Mouse (Mus musculus) small intestine, adult 2 months (tissue): ENCODE data around the gene Dlg2. TPM values are rescaled to one million over a fixed set of nuclear protein-coding genes. Genes with fewer than 3 reads are reported as not detected.

ENCODE experiments used
- H3K27ac ChIP-seq: fragments of 200-500 bp; 2 replicates; pipeline ENCODE4 v1.5.1; 2012; ENCODE audit warnings: low read depth, low read length, control low read depth, inconsistent platforms; ENCODE audit not compliant: insufficient read depth
- H3K27me3 ChIP-seq: fragments of 200-500 bp; 2 replicates; pipeline ENCODE4 v1.6.1; 2012; ENCODE audit warnings: mild to moderate bottlenecking, moderate library complexity, low read length, inconsistent platforms; ENCODE audit not compliant: control insufficient read depth, insufficient read depth
- H3K36me3 ChIP-seq: fragments of 200-500 bp; 2 replicates; pipeline ENCODE4 v1.6.1; 2012; ENCODE audit warnings: mild to moderate bottlenecking, low read length, control low read depth, inconsistent platforms; ENCODE audit not compliant: control insufficient read depth, insufficient read depth
- H3K4me1 ChIP-seq: fragments of 200-500 bp; 2 replicates; pipeline ENCODE4 v1.6.1; 2012; ENCODE audit warnings: low read length, inconsistent platforms, mixed read lengths; ENCODE audit not compliant: control insufficient read depth, insufficient read depth, insufficient read length
- H3K4me3 ChIP-seq: fragments of 200-500 bp; 2 replicates; pipeline ENCODE4 v1.5.1; 2012; ENCODE audit warnings: low read depth, mild to moderate bottlenecking, control low read depth, inconsistent platforms, low read length, moderate library complexity
- CTCF ChIP-seq: fragments of 200-500 bp; IDR thresholded peaks from 2 replicates; pipeline ENCODE4 v1.5.1; 2012; ENCODE audit warnings: low read depth, mild to moderate bottlenecking, control low read depth, inconsistent platforms, low read length, moderate library complexity, mixed read lengths; ENCODE audit not compliant: insufficient replicate concordance, insufficient read length; ENCODE audit errors: extremely low read depth
- POLR2A ChIP-seq: fragments of 200-500 bp; IDR thresholded peaks from 2 replicates; pipeline ENCODE4 v1.6.1; 2012; ENCODE audit warnings: low read depth, mild to moderate bottlenecking, control low read depth, inconsistent platforms, low read length, moderate library complexity
- WGBS: fragments of 180-500 bp; shearing (Covaris S2); methylation state at CpG from one replicate; pipeline ENCODE4 v1.1.7; 2018; 5-methylcytosine and 5-hydroxymethylcytosine counted together
- polyA plus RNA-seq: library from polyadenylated mRNA; depleted of rRNA; stranded (reverse); fragments of >200 nt; gene quantifications from 2 replicates; pipeline ENCODE4 v1.2.3, GENCODE M21; 2012

The Dlg2 gene
- polyA plus RNA-seq, 1 experiment, result 0.38 TPM

DNA sequence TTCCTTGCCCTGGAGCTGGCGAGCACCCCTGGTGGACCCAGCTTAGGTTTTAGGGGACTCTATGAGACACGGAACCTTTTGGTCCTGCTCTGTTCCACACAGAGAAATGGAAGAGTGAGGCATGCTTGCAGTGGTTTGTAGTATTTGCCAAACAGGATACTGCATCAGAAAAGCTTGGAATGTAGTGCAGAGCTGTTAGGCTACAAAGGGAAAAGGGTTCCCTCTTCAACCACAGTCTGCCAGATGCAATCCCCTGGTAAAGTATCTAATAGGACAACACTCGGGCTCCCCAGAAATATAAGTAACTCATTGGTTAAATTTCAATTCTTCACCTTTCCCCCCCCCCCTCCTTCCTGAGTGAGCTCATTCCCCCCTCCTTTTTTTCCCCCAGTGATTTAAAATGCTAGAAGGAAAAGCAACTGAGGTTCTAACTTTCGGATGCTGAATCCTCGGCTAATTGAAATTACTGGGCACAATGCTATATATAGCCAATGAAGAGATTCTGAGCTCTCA, 613.9 kb downstream of the Dlg2 start:
- H3K27me3 ChIP-seq, result no peaks in the 10 kb centered on the region
- TF ChIP-seq CTCF, result no peak
- no peak for TF ChIP-seq POLR2A
- no peaks in the 10 kb centered on the region for H3K36me3 ChIP-seq
- no peak overlapping the region for H3K4me3 ChIP-seq
- no peaks in the 10 kb centered on the region for H3K4me1 ChIP-seq
- H3K27ac ChIP-seq, result no peak overlapping the region
- 50% methylated on average over 5 of the region's 5 CpGs for WGBS

DNA sequence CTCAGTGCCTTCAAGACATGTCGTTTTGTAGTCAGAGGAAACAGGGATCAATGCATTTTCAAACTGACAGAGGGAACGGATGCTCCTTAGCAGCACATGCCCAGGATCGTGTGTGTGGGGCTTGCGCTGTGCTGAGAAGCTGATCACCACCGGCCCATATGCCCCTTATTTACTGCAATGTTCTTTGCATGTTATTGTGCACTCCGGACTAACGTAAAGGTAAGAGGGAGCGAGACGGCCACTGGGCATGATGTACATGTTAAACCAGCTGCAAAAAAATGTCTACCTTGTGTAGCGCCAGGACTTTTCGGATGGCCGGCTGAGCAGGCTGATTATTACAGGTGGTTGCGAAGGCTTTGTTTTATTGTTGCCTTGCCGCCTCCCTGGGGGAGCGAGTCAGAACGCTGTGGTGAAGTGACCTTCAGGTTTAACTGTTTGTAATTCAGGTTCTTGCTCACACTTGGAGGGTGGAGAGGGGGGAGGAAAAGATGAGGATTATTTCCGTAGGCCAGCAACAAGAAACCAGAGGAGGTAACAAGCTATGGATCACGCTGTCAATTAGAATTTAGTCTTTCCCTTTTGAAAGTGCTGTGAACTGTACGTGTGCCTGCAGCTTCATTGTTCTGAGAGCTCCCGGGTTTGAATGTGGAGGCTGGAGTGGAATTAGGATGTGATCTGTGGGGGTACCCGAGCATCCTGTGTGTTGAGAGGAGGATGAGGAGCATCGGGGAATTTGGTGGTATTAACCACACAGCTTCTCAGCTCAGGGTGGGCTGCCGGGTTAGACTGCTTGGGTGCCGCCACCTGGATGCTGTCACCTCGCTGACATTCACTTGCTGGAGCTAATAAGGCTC, 614.6 kb downstream of the Dlg2 start:
- 18% methylated on average over 25 of the region's 25 CpGs for WGBS
- peak overlapping the region; percentile 8; the same call in 1 of the 2 replicates for H3K4me3 ChIP-seq
- TF ChIP-seq POLR2A (no peak), CTCF (no peak)

DNA sequence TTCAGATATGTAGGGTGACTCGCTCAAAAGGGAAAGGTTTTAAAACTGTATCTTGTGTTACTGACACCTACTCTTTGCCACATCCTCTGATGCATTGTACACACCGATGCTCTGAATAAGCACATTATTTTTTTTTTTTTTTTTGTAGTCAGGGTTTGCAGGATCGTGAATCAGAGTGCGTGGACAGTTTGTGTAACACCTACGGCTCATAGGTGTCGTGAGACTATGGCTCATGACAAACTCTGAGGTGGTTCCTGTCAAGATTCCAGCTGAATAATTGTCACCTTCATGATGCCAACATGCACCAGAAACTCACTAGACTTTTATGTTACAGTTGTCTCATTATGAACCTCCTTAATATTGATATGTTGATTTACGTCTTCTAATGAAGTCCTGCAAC, 620.0 kb downstream of the Dlg2 start:
- TF ChIP-seq CTCF, result no peak
- TF ChIP-seq POLR2A, result no peak
- 85% methylated on average over 7 of the region's 7 CpGs for WGBS
- H3K27me3 ChIP-seq, result no peaks in the 10 kb centered on the region

More for the DNA sequence above, 614.6 kb downstream of the Dlg2 start:
- Histone ChIP-seq H3K4me1 (no peaks in the 10 kb centered on the region), H3K27ac (no peak overlapping the region), H3K36me3 (no peaks in the 10 kb centered on the region), H3K27me3 (no peaks in the 10 kb centered on the region)

DNA sequence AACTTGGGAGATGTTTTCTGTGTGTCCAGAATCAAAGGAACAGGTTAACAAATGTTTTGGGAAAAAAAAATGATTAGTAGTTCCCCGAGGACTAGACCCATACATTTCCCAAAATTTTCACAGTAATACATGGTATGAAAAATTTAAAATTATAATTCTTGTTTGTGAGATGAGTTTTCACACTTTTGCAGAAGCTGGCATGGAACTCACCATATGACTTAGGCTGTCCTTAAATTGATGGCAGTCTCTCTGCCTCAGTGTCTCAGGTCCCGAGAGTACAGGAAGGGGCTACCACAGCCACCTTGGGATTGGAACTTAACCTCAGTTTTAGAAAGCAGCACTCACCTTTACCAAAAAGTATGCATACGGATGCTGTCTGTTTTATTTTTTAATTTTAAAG, 622.0 kb downstream of the Dlg2 start:
- WGBS, result 76% methylated on average over 3 of the region's 3 CpGs
- Histone ChIP-seq H3K4me1 (no peaks in the 10 kb centered on the region), H3K27ac (no peak overlapping the region), H3K4me3 (no peak overlapping the region), H3K36me3 (no peaks in the 10 kb centered on the region), H3K27me3 (no peaks in the 10 kb centered on the region)
- TF ChIP-seq CTCF (no peak), POLR2A (no peak)

More for the DNA sequence above, 620.0 kb downstream of the Dlg2 start:
- no peaks in the 10 kb centered on the region for H3K36me3 ChIP-seq
- no peak overlapping the region for H3K4me3 ChIP-seq
- H3K4me1 ChIP-seq, result no peaks in the 10 kb centered on the region
- no peak overlapping the region for H3K27ac ChIP-seq

DNA sequence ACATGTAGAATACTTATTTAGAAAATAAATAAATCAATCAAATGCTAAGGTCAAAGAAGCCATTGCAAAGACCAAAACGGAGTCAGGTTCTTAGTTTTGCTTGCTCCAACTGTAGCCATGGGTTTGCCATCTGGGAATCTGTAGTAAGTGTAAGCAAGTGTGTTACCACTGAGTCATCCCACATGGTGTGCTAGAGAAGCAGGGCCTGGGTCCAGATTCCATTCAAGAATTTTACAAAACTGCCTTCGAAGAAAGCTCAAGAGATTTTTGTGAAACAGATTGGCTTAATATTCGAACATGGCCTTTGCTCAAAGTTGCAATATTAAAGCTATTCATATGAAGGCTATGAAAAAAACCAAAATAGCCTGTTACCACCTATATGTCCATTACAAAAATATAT, 633.1 kb downstream of the Dlg2 start:
- H3K4me1 ChIP-seq, result no peaks in the 10 kb centered on the region
- no peaks in the 10 kb centered on the region for H3K36me3 ChIP-seq
- H3K4me3 ChIP-seq, result no peak overlapping the region
- WGBS, result 52% methylated on average over 3 of the region's 3 CpGs
- H3K27me3 ChIP-seq, result no peaks in the 10 kb centered on the region
- no peak overlapping the region for H3K27ac ChIP-seq
- no peak for TF ChIP-seq POLR2A
- no peak for TF ChIP-seq CTCF

DNA sequence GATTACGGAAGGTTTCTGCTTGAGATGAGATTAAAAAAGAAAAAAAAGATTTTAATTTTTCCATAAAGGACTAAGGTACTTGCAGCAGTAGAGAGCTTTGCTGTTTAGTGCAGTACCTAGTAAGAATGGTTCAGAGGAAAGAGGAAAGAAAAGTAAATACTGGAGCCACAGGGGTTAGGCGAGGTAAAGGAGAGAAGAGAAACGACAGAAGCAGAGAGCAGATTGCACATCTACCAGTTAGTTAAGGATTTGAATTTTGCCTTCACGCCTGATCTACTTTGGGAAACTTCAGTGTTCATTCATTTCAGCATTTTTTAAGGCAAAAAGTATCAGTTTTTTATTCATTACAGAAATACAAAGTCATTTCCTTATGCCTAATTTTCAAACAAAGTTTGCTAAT, 655.7 kb downstream of the Dlg2 start:
- H3K27ac ChIP-seq, result no peak overlapping the region
- no peaks in the 10 kb centered on the region for H3K27me3 ChIP-seq
- 53% methylated on average over 4 of the region's 4 CpGs for WGBS
- TF ChIP-seq POLR2A (no peak), CTCF (no peak)
- H3K4me1 ChIP-seq, result no peaks in the 10 kb centered on the region
- no peaks in the 10 kb centered on the region for H3K36me3 ChIP-seq
- H3K4me3 ChIP-seq, result no peak overlapping the region

DNA sequence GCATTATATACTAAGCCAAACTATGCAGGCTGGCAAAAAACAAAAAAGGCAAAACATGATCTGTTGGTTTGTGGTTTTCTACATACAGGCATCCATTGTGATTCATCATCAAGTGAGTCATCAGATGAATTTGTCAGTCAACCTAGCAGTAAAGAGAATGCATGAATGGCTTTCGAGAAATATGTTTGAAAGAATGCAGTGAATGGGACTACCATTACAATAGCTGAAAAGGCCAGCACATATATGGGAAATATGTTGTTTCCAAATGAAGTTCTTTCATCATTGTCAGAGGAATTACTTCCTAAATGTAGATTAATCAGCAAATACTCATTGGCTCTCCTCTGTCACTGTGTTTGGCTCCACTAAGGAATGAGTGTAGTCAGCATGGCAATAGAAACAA, 677.6 kb downstream of the Dlg2 start:
- no peaks in the 10 kb centered on the region for H3K4me1 ChIP-seq
- TF ChIP-seq POLR2A (no peak), CTCF (no peak)
- WGBS, result 65% methylated on average over 1 of the region's 1 CpGs
- no peak overlapping the region for H3K27ac ChIP-seq
- no peak overlapping the region for H3K4me3 ChIP-seq
- H3K27me3 ChIP-seq, result no peaks in the 10 kb centered on the region
- no peaks in the 10 kb centered on the region for H3K36me3 ChIP-seq

DNA sequence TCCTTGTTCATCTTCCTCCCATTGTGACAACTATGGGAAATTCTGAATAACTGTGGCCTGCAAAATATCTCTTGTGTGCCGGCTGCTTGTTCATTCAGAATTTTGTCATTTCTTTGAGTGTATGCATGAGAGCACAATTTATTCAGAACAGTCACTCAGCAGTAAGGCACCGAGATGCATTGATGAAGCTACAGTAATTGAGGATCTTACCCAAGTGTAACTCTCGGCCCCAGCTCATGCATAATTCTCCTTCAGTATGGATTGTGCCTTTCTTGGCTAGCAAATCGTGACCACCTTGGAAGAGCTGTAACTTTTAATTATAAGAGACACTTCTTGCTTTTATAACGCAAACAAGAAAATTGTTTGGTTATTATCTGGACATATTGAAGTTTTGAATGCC, 682.7 kb downstream of the Dlg2 start:
- no peaks in the 10 kb centered on the region for H3K27me3 ChIP-seq
- H3K4me3 ChIP-seq, result no peak overlapping the region
- TF ChIP-seq POLR2A (no peak), CTCF (no peak)
- no peak overlapping the region for H3K27ac ChIP-seq
- H3K36me3 ChIP-seq, result no peaks in the 10 kb centered on the region
- WGBS, result 77% methylated on average over 5 of the region's 5 CpGs
- no peaks in the 10 kb centered on the region for H3K4me1 ChIP-seq
